Mouse (Mus musculus) left cerebral cortex, postnatal 36 days (tissue): ENCODE measurements around the gene Ostm1. TPM values are rescaled to one million over a fixed set of nuclear protein-coding genes. Genes with fewer than 3 reads are reported as not detected.

Source experiments
- DNase-seq, 2 experiments: peaks; one replicate each; pipeline ENCODE4 v3.0.0; 2021 to 2022; ENCODE audit warnings: low spot score in 2 of 2, mixed read lengths in 1 of 2
- intact Hi-C: fragments of 180-260 bp; cut with DNase I; formaldehyde crosslinking; loops from one replicate; pipeline ENCODE4 v1.15.1; 2025
- total RNA-seq, 2 experiments: library from RNA; stranded (reverse); gene quantifications; 2 replicates each; pipeline ENCODE4 v1.2.3; 2021

Gene Ostm1
- 10 to 100 TPM; 47.1 to 55.2 TPM for total RNA-seq

GRCm38 (mm10) chr10:42583157-42583872, at the start of gene Ostm1, which contains the start of gene Nr2e1:
Gene Ostm1 (plus strand): TSS chr10:42583822.
Gene Nr2e1 (minus strand): TSS chr10:42583632.
- DNase-seq, result peak; percentile 55 to 56
- intact Hi-C loops, result loop anchor here (5.0 kb wide), 1 partner anchor 81 kb away; the partner anchor contains the start of gene Snx3

GRCm38 (mm10) chr10:42533836-42534453, 49.7 kb upstream of the Ostm1 start:
- DNase-seq, result no peak
- intact Hi-C loops, result no loop called here

GRCm38 (mm10) chr10:42537571-42538316, 45.9 kb upstream of the Ostm1 start:
- intact Hi-C loops, result no loop called here
- no peak for DNase-seq

GRCm38 (mm10) chr10:42545707-42546503, 37.7 kb upstream of the Ostm1 start:
- intact Hi-C loops, result no loop called here
- no peak for DNase-seq

GRCm38 (mm10) chr10:42546507-42546906, 37.1 kb upstream of the Ostm1 start:
- DNase-seq, result no peak
- intact Hi-C loops, result no loop called here

- intact Hi-C loops, result no loop called here
- no peak for DNase-seq
Measured at GRCm38 (mm10) chr10:42559581-42560200, 23.9 kb upstream of the Ostm1 start.

- no peak for DNase-seq
- intact Hi-C loops, result no loop called here
Measured at GRCm38 (mm10) chr10:42562272-42562671, 21.4 kb upstream of the Ostm1 start.

- intact Hi-C loops, result no loop called here
- DNase-seq, result no peak
Measured at GRCm38 (mm10) chr10:42572567-42572966, 11.1 kb upstream of the Ostm1 start.

GRCm38 (mm10) chr10:42572971-42573370, 10.7 kb upstream of the Ostm1 start:
- no peak for DNase-seq
- intact Hi-C loops, result no loop called here

- intact Hi-C loops, result no loop called here
- no peak for DNase-seq
Measured at GRCm38 (mm10) chr10:42574639-42575038, 9.0 kb upstream of the Ostm1 start.

- no peak for DNase-seq
- intact Hi-C loops, result no loop called here
Measured at GRCm38 (mm10) chr10:42577525-42578280, 5.9 kb upstream of the Ostm1 start.

GRCm38 (mm10) chr10:42578281-42578675, 5.3 kb upstream of the Ostm1 start:
- no peak for DNase-seq
- intact Hi-C loops, result no loop called here

- no peak for DNase-seq
- intact Hi-C loops, result no loop called here
Measured at GRCm38 (mm10) chr10:42578698-42579474, 4.7 kb upstream of the Ostm1 start.

- intact Hi-C loops, result loop anchor here (5.0 kb wide), 1 partner anchor 77 kb away; the partner anchor contains the start of gene Snx3
- no peak for DNase-seq
Measured at GRCm38 (mm10) chr10:42579475-42580130, 4.0 kb upstream of the Ostm1 start.

- intact Hi-C loops, result loop anchor here (5.0 kb wide), 1 partner anchor 78 kb away; the partner anchor contains the start of gene Snx3
- DNase-seq, result no peak
Measured at GRCm38 (mm10) chr10:42580131-42580950, 3.3 kb upstream of the Ostm1 start.

- intact Hi-C loops, result loop anchor here (5.0 kb wide), 1 partner anchor 79 kb away; the partner anchor contains the start of gene Snx3
- no peak for DNase-seq
Measured at GRCm38 (mm10) chr10:42580951-42581277, 2.7 kb upstream of the Ostm1 start.
